Mouse (Mus musculus) large intestine, adult 2 months (tissue): ENCODE results near the gene Gabra5. TPM values are rescaled to one million over a fixed set of nuclear protein-coding genes. Genes with fewer than 3 reads are reported as not detected.

Experiments
- DNase-seq: peaks from one replicate; pipeline ENCODE4 v3.0.0-alpha.2; 2012; ENCODE audit warnings: low read depth, low spot score
- WGBS: fragments of 180-500 bp; shearing (Covaris S2); methylation state at CpG from one replicate; pipeline ENCODE4 v1.1.7; 2018; 5-methylcytosine and 5-hydroxymethylcytosine counted together
- polyA plus RNA-seq: library from polyadenylated mRNA; depleted of rRNA; stranded (reverse); fragments of >200 nt; gene quantifications from 2 replicates; pipeline ENCODE4 v1.2.3, GENCODE M21; 2012; rRNA removed

The Gabra5 gene
- polyA plus RNA-seq, 1 experiment = not detected

DNA sequence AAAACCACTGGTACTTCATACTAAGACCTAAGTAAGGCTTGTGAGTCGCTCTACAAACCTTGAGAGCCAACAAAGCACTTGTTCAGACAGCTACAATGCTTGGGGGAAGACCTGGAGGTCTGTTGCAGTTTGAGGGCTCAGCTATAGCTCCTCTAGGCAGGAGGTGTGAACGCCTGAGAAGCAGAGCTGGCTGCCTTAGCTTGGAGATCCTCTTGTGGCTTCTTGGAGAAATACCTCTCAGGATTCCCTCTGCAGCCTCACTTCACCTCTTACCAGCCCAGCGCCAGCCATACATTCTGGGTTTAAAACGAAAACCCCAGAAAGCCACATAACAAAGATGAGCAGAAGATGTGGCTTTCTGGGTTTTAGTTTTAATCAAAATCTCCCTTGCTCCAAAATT is 119.8 kb downstream of the Gabra5 start:
- no peak for DNase-seq
- 33% methylated on average over 4 of the region's 4 CpGs for WGBS

- DNase-seq = no peak
- WGBS = 24% methylated on average over 6 of the region's 6 CpGs
Observed at GRCm38 (mm10) chr7:57387341-57387654, 122.6 kb downstream of the Gabra5 start.

DNA sequence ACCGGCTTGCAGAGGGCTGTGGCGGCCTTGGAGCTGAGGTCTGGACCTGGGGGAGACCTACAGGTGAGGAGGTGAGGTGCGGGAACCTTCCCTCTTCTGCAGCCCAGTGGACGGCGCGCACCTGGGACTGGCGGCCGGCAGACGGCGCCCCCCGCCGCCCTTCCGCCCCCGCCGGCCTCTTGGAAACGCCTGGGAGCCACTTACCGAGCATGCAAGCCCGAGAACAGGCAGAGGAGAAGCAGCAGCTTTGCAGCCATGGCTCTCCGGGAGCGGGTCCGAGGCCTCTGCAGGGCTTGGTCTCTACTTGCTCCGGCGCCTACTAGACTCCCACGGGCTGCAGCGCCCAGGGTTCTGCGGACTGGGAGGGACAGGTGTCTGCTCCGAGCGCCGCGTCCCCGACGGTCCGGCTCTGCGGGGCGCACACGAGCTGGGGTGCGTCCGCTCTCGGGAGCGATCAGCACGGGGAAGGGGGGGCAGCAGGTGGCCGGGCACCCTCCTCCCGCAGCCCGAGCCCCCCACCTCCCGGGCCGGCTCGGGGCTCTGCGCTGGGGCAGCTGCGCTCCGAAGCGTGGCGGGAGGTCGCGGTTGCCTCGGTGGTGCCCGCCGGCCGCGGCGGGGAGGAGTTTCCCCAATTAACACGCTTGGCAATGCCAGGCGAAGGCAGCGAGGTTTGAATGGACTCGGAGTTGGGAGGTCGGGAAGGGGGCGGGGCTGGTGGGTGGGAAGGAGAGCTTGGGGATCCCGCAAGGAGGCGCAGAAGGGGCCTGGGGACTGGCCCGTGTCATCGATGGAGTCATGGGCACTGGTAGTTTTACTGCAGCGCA is 123.1 kb downstream of the Gabra5 start, which contains the start of gene Gabrg3:
Gene Gabrg3, minus strand, starts transcription at position 672 of the 824 bp plus-strand sequence.
- 3% methylated on average over 70 of the region's 71 CpGs for WGBS
- no peak for DNase-seq

DNA sequence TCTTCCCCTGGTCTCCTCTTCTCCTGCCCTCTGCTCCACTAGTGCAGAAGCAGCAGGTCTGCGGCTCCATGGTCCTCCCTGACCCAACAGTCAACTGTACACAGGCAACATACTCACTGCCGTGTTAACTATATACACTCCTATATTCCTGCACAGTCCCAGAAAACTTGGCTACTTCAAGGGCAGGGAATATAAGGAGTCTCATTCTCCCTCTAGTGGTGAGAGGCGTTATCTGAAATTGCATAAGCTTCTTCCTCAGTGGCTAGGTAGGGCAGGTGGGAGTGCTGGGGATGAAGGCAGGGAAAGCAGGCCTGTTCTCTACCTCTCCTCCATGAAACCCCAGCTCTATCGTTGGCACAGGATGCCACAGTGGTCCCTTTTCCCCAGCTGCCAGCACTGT is 125.7 kb downstream of the Gabra5 start:
- 16% methylated on average over 4 of the region's 4 CpGs for WGBS
- DNase-seq = peak; percentile 4

DNA sequence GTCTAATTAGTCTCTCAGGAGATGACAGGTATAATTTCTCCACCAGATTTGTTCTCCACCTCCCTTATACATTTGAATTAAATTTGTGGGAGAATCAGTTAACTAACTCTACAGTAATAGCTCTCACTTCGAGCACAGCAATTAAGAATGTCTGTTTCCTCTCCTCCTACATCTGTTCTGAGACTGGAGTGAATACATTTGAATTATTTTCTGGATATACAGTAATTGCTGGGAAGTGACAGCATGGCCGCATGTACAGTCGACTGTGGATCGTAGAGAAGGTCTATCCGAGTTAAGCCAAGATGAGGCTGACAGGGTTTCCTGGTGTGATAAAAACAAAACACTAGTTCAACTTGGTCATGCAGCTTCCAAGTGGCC is 143.9 kb downstream of the Gabra5 start:
- 81% methylated on average over 5 of the region's 5 CpGs for WGBS
- no peak for DNase-seq

GRCm38 (mm10) chr7:57365134-57366012 is 144.5 kb downstream of the Gabra5 start:
- no peak for DNase-seq
- WGBS = 74% methylated on average over 5 of the region's 5 CpGs

DNA sequence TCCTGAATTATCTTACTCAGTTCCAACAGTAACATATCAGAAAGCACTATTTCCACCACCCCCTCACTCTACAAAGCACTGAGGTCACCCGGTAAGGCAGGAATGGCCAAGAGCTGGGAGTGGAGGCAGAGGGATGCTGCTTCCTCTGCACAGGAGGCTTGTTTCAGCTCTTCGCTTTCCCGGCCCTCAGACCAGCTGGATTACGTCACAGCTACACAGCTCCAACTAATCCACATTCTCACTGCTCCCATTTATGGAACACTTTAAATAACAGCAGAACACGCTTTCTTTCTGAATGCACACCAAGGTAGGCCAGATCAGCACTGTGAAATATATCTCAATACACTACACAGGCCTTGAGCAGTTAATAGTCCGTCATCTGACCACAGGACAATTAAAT is 146.0 kb downstream of the Gabra5 start:
- 72% methylated on average over 6 of the region's 6 CpGs for WGBS

DNA sequence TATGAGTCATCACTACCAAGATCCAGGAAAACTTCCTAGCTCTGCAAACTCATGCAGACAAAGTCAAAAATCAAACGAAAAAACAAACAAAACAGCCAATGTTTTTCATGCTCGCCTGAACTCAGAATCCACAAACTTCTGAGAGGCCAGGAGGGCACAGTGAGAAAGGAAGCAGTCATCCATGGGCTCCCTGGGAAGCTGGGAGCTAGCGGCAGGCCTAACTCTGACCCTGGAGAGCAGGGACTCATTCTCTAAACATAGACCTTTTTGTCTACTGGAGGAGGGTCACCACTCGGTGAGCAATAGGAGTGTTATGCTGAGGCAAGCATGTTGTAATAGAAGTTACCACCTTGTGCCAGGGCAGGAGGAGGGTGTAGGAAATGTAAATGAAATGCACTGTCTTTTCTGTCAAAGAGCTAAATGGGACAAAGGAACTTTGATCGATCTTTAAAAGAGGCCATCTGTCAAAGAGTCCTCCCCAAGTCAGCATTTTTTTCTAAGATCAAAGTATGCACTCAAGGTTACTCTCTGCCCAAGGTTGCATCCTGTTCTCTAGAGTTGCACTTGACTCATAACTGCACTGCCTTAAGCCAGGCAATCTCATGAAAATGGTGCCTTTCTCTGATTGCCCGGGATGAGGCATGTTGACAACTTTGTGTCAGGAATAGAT is 151.9 kb downstream of the Gabra5 start:
- DNase-seq = no peak
- 52% methylated on average over 6 of the region's 6 CpGs for WGBS

More for the DNA sequence above, 146.0 kb downstream of the Gabra5 start:
- no peak for DNase-seq

Other genes starting within 250 kb of the Gabra5 start
- gene Gabrg3, start 122.9 kb downstream of the Gabra5 start, polyA plus RNA-seq = 0.06 and 0.21 TPM in 2 replicates
- 0.14 and 0.21 TPM in 2 replicates for gene Gabrb3, start 90.4 kb downstream of the Gabra5 start, polyA plus RNA-seq